Mouse (Mus musculus) embryo, embryonic 11 days (tissue): ENCODE data around the gene Rapgef4.

Source experiments
- DNase-seq: peaks from one replicate; pipeline ENCODE4 v3.0.0-alpha.2; 2015

The Rapgef4 gene

DNA sequence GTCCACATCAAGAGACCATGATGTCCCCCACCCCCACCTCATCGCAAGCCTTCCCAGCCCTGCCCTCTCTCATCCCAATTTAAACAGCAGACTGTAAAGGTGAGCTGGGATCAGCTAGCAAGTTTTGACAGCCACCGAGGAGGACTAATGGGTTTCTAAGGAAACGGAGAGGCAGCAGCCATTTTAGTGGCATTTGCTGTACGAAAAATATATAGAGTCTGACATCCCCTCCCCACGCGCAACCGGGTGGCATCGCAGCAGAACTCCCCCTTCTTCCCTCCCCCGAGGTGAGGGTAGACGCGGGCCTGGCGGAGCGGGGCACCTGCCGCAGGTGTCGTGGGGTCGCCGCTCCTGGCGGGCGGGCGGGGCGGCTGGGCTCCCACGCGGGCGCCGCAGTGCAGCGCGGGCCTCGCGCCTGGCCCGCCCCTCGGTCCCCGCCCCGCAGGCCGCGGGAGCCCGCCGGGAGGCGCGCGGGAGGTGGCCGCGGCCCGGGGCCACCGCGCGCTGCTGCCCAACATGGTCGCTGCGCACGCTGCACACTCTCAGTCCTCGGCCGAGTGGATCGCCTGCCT is at the start of gene Rapgef4:
TSS of gene Rapgef4 (plus strand) at position 470 of the 572 bp plus-strand sequence.
- peak; percentile 49 for DNase-seq

DNA sequence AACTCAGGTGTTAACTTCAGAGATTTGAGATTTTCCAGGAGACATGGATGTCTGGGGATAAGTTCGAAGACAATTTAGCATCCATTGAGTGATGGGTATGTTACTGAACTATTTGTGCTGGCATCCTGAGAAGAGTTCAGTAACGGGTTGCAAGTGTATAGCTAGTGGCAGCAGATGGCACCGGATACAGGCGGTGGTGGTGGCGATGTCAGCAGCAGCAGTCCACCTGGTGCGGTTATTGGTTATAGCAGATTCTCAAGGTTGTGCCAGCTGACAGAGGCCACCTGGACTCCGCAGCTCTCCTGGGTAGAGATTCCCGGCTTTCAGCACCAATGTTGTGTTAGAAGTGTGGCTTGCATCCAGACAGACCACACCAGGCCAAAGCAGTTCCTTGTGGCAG is 47.0 kb upstream of the Rapgef4 start:
- DNase-seq, result no peak

DNA sequence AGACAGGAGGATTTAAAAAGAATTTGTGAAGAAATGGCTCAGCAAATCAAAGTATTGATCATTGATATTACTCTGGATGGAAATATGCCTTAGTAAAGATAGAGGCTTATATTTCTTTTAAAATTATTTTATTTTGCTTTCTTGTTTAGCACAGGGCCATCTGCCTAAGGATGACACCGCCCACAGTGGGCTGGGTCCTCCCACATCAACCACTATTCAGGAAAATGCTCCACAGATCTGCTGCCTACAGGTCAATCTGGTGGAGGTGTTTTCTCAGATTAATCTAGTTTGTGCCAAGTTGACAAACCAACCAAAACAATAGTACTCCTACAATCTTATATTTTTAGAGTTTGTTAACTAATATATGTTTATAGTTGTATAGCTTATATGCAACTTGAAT is 44.3 kb upstream of the Rapgef4 start:
- DNase-seq, result no peak

DNA sequence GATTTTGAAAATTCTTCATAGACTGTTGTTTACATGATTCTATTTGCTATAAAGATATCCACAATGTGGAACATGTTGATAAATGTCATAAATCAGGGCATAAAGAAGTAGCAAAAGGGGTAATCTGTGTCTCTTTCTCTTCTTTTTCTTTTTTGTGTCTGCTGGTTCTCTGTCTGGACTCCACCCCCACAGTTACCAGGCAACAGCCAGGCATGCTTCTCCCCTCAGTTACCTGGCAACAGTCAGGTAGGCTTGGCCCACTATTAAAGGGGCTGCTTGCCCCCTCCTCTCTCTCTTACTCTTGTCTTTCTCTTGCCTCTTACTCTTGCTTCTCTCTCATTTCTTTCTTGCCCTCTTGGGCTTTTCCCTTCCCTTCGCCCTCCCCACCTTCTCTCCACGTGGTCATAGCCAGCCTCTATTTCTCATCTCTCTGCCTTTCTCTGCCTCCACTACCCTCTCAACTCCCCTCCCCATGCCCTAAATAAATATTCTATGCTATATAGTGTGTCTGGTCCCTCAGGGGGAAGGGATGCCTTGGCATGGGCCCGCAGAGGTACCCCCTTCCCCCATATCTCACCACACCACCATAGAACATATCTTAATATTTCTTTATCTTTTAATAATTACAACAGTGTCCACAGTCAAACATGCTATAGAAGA is 43.3 kb upstream of the Rapgef4 start:
- no peak for DNase-seq

DNA sequence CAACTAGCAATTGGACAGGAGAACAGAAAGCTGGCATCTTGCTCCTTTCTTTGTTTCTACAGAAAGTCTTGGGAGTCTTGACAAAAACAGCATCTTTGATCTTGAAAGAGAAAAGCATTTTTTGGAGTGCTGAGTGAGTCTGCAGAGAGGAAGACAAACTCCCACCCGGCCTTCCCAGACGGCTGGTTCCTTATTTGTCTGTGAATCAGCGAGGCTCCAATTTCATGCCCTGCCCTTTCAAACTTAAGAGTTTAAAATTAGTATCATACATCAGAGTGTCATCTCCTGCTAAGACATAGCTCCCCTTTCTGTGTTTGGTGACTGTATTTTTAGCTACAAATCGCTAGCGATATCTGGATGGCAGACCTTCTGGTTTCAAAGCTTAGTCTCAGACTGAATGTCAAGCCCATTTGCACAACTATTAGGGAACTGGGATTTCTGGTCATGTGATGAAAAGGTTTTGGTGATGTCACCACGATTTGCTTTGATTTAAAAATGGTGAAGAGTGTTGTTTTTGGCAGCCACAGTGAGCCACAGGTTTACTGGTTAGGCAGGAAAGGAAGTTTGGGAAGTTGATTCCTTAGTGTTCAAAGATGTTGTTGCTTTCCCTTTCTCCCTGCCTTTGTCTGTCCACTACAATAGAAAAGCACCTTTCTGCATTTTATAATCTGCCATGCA is 42.2 kb upstream of the Rapgef4 start:
- no peak for DNase-seq

DNA sequence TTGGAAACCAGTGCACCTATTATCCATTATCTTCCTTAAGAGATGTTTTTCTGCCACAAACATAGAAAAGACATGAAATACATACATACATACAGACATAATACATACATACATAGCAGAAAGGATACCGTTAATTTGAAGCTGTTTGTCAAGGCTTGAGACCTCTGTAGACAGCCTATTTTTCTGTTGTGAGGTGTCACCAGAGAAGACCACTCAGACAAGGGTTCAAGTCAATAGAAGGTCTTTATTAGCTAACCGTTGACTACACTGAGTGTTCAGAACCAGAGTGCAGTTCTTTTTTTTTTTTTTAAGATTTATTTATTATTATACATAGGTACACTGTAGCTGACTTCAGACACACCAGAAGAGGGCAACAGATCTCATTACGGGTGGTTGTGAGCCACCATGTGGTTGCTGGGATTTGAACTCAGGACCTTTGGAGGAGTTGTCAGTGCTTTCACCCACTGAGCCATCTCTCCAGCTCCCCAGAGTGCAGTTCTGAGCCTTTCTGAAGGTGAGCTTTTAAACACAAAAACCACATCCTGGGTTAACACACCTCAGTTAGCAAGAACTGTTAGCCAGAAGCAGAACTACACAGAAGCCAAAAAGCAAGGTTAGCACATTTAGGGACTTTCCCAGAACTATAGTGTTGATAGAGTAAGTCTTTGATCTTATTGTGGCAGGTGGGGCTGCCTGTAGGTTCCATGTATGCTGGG is 39.9 kb upstream of the Rapgef4 start:
- DNase-seq, result no peak

DNA sequence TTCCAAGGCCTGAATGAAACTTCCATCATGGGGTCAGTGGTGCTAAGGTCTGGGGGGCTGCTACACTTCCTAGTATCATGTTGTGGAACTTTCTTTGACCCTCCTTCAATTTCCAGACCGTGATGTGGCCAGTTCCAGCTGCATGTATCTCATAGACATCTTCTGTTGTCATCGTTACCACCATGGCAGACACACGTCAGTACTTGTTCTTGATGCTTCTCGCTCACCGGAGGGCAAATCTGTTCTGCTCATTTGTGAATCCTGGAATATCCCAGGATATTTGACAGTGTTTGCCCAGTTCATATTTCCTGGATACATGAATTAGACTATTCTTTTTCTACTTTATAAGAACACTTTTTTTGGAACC is 39.3 kb upstream of the Rapgef4 start:
- no peak for DNase-seq

DNA sequence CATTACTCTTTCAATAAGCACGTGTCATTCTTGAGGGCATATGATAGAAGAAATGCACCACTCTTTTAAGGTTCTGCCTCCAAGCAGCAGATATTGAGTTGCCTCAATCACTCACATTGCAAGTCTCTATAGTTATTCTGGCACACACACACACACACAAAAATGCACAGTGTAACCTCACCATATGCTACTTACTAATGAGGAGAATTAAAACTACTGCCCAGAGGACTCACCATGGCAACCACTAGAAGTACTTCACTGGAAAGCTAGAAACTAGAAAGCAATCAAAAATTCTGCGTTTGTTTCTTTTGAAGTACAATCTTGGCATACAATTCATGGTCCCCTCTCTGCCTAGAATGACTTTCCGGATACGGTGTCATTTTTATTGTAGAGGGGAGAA is 29.8 kb upstream of the Rapgef4 start:
- DNase-seq, result no peak

DNA sequence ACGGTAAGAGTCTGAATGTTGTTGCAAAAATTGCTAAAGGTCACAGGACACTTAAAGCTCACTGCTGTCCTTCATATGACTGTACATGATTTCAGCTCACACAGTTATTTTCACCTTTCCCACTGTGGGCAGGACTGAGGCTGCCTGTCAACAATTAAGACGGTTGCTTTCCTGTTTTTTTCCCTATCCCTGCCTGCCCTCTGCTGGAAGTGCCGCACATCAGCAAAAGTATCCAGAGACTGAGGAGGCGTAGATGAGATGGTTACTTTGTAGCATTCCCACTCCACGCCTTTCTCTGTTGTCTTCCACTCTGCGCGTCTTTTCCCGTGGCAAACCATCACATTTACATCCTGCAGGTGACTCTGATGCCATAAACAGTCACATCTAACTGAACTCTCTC is 25.4 kb upstream of the Rapgef4 start:
- DNase-seq, result peak; percentile 72

DNA sequence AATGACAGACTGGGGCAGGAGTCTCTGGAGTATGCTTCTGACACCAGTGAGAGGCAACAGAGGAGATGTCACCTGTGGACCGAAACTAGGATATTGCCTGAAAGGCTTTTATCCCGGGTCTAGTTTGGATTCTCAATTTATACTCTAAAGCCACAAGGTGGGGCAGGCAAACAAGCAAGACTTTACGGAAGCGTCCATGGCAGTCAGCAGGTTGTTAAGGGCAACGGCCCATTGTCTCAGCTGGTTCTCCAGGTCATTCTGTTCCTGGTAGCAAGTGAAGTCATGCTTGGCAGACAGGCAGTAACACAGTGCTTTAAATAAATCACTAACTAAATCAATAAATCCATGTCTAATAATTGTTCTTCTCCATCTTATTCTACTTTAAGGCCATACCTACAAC is 24.6 kb upstream of the Rapgef4 start:
- DNase-seq, result no peak

DNA sequence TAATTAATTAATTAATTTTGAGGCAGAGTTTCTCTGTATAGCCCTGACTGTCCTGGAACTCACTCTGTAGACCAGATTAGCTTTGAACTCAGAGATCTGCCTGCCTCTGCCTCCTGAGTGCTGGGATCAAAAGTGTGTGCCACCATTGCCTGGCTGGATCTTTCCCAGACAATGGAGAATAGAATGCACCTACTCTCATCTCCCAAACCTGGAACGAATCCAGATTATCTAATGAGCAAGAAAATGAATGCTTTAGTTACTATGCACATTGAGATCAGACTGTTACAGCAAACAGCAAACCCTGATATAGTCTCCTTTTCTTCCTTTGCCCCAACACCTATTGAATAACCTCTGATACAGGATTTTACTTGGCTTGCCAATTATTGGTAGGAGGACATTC is 23.1 kb upstream of the Rapgef4 start:
- no peak for DNase-seq

DNA sequence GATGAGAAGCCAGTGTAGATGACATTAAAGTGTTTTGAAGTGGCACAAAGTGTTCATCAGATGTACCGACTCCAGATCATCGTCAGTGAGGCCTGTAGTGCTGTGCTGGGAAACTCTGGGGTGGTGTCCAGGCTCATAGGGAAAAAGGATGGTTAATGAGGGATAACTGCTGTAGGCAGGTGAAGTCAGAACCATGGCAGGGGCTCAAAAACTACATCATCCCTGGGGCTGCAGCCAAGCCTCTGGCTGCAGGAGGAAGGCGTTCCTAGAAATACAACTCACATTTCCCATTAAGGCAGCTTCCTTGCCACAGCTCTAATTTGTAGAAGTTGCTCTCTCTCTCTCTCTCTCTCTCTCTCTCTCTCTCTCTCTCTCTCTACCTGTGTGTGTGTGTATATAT is 22.6 kb upstream of the Rapgef4 start:
- no peak for DNase-seq

DNA sequence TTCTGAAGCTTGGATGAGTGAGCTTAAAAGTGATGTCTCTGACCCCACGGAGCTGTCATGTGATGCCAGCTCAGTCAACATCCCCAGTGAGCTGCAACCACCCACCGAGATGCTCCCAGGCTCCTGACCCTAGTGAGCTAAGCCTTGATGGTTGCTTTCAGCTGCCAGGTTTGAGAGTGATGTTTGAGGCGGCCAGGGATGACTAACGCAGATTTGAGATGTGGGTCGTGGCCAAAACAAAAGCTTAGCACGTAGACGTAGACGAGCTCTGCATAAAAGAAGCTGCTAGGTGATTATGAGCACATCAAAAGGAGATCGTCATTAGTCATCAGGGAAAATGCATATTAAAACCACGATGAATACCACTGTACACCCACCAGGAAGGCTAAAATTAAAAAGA is 16.8 kb upstream of the Rapgef4 start:
- DNase-seq, result no peak

DNA sequence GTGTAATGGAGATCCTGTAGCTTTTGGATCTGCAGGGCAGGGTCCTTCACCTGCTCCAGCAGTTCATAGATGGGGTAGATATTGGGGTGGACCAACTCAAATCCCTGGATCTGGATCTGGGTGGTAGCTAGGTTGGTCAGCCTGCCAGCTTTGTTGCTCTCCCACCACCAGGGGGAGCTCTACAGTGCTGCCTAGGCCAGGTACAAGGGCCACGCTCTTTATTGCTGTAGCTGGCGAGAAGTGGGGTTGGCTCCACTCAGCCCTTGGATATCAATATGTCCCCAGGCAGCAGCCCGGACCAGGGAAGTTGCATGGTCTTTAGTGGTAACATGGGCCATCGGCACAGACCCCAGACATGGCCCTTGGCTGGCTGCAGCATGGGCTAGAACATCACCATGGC is 15.6 kb upstream of the Rapgef4 start:
- DNase-seq, result peak; percentile 59

DNA sequence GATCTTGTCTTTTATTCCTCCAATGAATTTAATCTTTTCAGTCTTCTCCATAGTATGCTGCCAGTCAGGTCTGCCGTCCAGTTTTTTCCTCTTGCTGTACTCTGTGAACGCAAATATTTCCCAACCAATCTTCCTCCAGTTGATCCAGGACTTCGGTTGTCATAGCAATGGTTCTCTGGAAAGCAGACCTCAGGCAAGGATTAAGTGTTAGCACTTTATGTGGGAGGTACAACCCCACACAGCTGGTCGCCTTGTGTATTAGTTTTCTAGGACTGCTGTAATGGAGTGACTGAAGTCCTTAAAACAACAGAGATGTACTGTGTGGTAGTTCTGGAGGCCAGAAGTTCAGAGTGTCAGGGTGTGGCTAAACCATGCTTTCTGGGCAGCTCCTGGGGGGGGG is 14.3 kb upstream of the Rapgef4 start:
- no peak for DNase-seq

DNA sequence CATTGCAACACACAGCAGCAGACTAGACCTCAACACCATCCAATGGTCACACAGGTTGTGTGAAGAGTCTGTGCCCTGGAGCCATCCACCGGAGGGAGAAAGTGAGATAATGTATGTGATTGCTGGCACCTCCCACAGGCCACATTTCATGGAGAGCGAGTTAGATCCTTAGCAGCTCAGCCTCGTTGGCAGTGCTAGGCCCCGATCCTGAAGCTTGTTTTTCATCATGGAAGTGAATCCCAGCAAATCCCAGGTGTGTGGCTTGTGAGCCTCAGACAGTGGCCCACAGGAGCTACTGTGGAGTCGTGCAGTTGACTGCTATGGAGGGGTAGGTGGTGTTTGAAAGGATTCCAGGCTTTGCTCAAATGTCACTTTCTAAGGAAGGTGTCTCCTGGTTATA is 13.2 kb upstream of the Rapgef4 start:
- no peak for DNase-seq

DNA sequence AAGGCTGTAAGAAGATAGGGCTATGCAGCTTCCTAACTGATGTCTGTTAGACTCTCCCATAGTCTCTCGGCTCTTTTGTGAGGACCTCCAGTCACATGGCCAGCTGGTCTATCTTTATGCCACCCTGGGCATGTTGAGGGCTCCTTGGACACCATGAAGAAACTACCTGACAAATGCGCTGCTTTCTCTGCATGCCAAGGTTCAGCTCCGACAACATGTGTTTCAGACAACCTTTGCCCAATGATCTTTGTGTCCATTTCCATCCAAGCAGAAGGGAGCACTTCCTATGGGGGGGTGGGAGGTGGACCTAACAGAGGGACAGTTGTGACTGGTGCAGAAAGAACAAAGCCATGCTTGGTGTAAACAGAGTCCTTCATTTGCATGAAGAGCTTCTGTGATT is 7.4 kb upstream of the Rapgef4 start:
- DNase-seq, result no peak

DNA sequence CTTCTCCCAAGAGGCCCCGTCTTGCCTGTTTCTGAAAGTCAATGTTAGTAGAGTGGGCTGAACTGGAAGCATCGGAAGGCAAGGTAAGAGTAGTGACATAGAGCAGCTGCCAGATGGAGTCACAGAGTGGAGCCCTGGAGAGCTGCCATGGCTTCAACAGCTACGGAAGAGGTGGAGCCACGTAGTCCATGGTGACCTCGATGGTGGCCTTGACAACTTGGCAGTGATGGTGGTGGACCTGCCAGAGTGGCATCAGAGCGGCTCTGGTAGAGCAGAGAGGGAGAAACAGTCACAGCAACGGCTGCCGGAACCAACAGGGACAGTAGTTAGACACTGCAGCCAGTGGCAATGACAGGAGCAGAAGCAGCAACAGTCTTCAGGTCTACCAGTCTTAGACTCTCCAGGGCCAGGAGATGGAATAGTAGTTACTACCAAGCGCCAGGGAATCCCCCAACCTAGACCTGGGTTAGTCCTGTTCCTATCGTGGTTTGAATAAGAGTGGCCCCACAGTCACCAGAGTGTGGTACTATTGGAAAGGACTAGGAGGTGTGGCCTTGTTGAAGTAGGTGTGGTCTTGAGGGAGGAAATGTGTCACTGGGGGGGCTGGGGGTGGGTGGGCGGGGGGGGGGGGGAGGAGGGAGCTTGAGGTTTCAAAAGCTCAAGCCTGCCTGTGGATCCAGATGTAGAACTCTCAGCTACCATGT is 6.7 kb upstream of the Rapgef4 start:
- no peak for DNase-seq

DNA sequence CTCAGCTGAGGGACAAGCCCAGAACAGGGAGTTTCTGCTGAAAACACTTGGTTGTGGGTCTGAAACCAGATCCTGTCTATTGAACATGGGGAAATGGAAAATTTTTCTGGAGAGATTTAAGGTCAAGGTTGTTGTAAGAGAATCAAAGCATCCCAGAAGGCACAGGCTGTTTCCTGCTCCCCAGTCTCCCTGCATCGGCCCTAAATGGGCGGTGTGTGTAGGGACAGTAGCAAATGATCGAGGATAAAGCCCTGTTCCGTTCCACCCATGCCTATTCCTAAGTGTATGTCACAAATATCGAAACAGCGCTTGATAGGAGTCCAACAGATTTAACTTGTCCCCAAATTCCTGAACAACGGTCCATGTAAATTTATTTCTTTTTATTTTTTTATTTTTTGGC is 1.1 kb upstream of the Rapgef4 start:
- DNase-seq, result no peak

DNA sequence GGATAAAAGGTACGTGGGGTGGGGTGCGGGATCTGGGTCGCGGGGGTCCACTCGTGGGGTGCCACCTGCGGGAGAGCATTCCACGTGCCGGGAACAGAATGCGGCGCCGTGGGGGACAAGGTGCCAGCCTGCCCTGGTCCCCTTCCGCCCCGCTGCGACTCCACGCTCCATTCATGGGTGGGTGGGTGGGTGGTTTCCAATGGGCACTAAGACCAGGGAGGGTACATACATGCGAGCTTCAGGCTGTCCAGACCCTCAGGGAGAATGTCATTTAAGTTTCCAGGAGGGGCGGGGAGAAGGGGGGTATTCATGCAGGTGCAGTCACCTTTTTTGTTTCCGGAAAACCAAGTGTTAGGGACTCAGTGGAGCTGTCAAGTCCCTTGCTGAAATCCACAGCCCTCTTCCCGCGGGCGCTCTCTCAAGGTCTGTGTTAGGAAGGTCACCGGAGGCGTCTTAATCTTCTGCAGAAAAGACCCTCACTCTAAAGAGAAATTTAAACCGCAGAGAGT is 357 bp downstream of the Rapgef4 start:
- no peak for DNase-seq

DNA sequence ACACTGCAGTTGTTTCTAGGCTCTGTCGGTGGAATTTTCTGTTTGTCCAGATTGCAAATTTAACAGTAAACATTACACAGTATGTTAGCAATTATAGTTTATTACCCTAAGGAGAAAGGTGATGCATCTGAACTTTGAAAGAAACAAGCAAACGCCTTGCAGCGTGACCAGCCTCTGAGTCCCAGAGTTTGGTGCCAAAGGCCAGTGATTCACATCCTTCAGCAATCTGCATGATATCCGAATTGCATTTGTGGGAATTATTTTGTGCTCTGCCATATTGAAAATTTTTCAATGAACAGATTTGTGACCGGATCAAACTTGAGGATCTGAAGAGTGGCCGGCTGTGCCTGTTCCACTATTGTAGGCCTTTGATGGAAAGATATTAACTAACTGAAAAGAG is 856 bp downstream of the Rapgef4 start:
- no peak for DNase-seq

DNA sequence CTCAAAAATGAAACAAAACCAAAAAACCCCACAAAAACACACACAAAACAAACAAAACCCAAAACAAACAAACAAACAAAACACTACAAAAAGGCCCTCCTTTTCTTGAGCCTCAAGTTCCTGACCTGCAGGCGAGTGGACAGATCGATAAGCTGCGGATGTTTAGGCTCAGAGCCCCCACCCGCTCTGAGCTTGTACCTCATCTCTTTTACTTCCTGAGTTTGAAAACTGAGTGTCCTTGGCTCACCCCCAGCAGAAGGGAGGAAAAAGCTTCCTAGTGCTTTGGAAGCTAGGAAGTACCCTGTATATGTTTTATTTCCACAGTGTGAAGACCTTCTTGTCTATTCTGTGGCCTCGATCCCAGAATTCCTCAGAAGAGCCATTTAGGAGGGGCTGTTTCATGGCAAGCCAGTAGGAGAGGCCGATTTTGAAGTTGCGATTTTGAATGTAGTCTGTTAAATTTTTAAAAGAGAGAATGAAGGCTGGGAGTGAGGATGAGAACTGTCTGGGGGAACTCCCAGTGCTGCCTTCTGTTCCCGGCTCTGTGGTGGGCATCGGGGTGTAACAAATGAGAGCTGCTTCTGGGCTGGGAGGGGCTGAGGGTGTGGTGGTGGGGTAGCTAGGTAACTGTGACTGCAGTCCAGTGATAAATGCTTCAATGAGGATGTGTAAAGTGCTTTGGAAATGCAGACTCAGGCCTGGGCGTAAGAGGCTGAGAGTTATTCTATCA is 2.0 kb downstream of the Rapgef4 start:
- DNase-seq, result no peak

DNA sequence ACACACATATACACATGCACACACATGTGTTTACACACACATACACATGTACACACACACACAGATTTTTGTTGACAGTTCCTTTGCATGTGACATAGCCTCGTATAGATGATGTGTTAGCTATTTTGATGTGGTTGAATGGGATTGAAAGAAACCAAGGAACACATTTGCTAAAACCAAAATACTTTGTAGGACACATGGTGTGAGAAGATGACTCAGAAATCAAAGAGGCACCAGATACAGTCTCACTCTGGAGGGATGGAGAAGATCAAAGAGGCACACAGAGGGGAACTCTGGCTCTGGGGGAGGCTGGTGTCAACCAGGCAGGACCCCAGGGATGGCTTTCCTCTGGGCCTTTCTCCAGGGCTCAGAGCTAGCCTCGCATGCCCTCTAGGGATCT is 4.7 kb downstream of the Rapgef4 start:
- no peak for DNase-seq
